Mouse (Mus musculus): Measurements from ENCODE around the gene Rasl2-9. TPM values are rescaled to one million over a fixed set of nuclear protein-coding genes. Genes with fewer than 3 reads are reported as not detected.

Gene Rasl2-9
- total RNA-seq, 2 experiments from 2014 or later, result 0.59 TPM; not detected in 1

GRCm38 (mm10) chr7:5074984-5075383 lies 50.8 kb downstream of the Rasl2-9 start:
- TF ChIP-seq CTCF (conservative IDR thresholded peaks at IDR 0.05), result no peak
- Histone ChIP-seq H3K4me3 (no peak overlapping the region), H3K27ac (no peak overlapping the region)
- DNase-seq (ENCODE audit: low spot score in 2 of 2), result no peak

Small RNAs within 50 kb of the gene (microRNA-seq; reads per million reads assigned to microRNA genes)
- 0 reads per million in 2 experiments for gene Gm26217

Other genes with a start within 250 kb of the Rasl2-9 start
- gene Isoc2a, start 248.8 kb downstream of the Rasl2-9 start, total RNA-seq (2021), result 10 to 100 TPM; 13.0 to 13.4 TPM
- gene Gm36210, start 219.4 kb downstream of the Rasl2-9 start, total RNA-seq (2021), result under 1 TPM in 1 of 2 experiments, not detected in 1; 0.28 TPM
- 10 to 100 TPM; 15.0 to 15.8 TPM for gene Zfp628, start 210.7 kb downstream of the Rasl2-9 start, total RNA-seq (2021)
- gene Nat14, start 203.9 kb downstream of the Rasl2-9 start, total RNA-seq (2021), result 100 to 1,000 TPM; 103 to 114 TPM
- gene Ssc5d, start 200.2 kb downstream of the Rasl2-9 start, total RNA-seq (2021), result 1 to 10 TPM; 2.4 to 3.5 TPM
- under 1 TPM in 1 of 2 experiments, not detected in 1; 0.31 TPM for gene Sbk2, start 161.5 kb downstream of the Rasl2-9 start, total RNA-seq (2021)
- gene Sbk3, start 154.8 kb downstream of the Rasl2-9 start, total RNA-seq (2021), result 1 to 10 TPM in 1 of 2 experiments, under 1 TPM in 1; 0.71 to 1.0 TPM
- gene Zfp579, start 129.8 kb downstream of the Rasl2-9 start, total RNA-seq (2021), result 10 to 100 TPM; 29.7 to 35.6 TPM
- gene Zfp524, start 111.5 kb downstream of the Rasl2-9 start, total RNA-seq (2021), result 1 to 10 TPM; 7.0 to 8.1 TPM
- 10 to 100 TPM; 25.8 TPM for gene Fiz1, start 111.3 kb downstream of the Rasl2-9 start, total RNA-seq (2021)
- gene Gm44973, start 110.5 kb downstream of the Rasl2-9 start, total RNA-seq (2021), result not detected
- 10 to 100 TPM; 38.6 to 41.8 TPM for gene Zfp865, start 105.6 kb downstream of the Rasl2-9 start, total RNA-seq (2021)
- gene Ccdc106, start 105.4 kb downstream of the Rasl2-9 start, total RNA-seq (2021), result 10 to 100 TPM; 57.8 to 61.1 TPM
- gene 4632433K11Rik, start 91.8 kb downstream of the Rasl2-9 start, total RNA-seq (2021), result not detected
- gene Zfp784, start 87.5 kb downstream of the Rasl2-9 start, total RNA-seq (2021), result 1 to 10 TPM; 7.3 to 7.8 TPM
- 10 to 100 TPM; 34.1 to 35.7 TPM for gene Zfp580, start 74.4 kb downstream of the Rasl2-9 start, total RNA-seq (2021)
- 100 to 1,000 TPM; 185 to 192 TPM for gene U2af2, start 63.8 kb downstream of the Rasl2-9 start, total RNA-seq (2021)
- gene Epn1, start 45.7 kb downstream of the Rasl2-9 start, total RNA-seq (2021), result 100 to 1,000 TPM; 540 to 559 TPM
- not detected for gene Rfpl4, start 9.0 kb downstream of the Rasl2-9 start, total RNA-seq (2021)
- gene Vmn1r55, start 23.7 kb upstream of the Rasl2-9 start, total RNA-seq (2021), result not detected
- gene Vmn1r56, start 70.8 kb upstream of the Rasl2-9 start, total RNA-seq (2021), result not detected
- not detected for gene Vmn1r57, start 92.5 kb upstream of the Rasl2-9 start, total RNA-seq (2021)
- gene Gm5065, start 224.6 kb upstream of the Rasl2-9 start, total RNA-seq (2021), result not detected
- gene Nlrp2, start 225.1 kb upstream of the Rasl2-9 start, total RNA-seq (2021), result not detected